Mouse (Mus musculus) kidney, embryonic 16.5 days (tissue): ENCODE measurements around the gene Kansl1l. TPM values are rescaled to one million over a fixed set of nuclear protein-coding genes. Genes with fewer than 3 reads are reported as not detected.

Experiments
- ATAC-seq: fragments of 200-750 bp; cut with Nextera tagmentation; 2 replicates; pipeline ENCODE4 v1.8.0; 2017; ENCODE audit warnings: moderate TSS enrichment; ENCODE audit not compliant: low FRiP score, low TSS enrichment
- H3K27ac ChIP-seq: fragments of 300-500 bp; sonication (generic); 2 replicates; pipeline ENCODE4 v1.5.1; 2014; ENCODE audit warnings: low read length
- H3K27me3 ChIP-seq: fragments of 300-500 bp; sonication (generic); 2 replicates; pipeline ENCODE4 v1.6.1; 2014; ENCODE audit warnings: low read length, control low read depth, mixed read lengths; ENCODE audit not compliant: insufficient read depth
- H3K36me3 ChIP-seq: fragments of 300-500 bp; sonication (generic); 2 replicates; pipeline ENCODE4 v1.6.1; 2014; ENCODE audit warnings: low read length, control low read depth, mixed read lengths; ENCODE audit not compliant: insufficient read depth
- H3K4me1 ChIP-seq: fragments of 300-500 bp; sonication (generic); 2 replicates; pipeline ENCODE4 v1.6.1; 2014; ENCODE audit warnings: low read length, control low read depth, mixed read lengths; ENCODE audit not compliant: insufficient read depth
- H3K4me2 ChIP-seq: fragments of 300-500 bp; sonication (generic); replicated peaks from 2 replicates; pipeline ENCODE4 v1.6.1; 2014; ENCODE audit warnings: low read depth, low read length
- H3K4me3 ChIP-seq: fragments of 300-500 bp; sonication (generic); 2 replicates; pipeline ENCODE4 v1.5.1; 2014; ENCODE audit warnings: mild to moderate bottlenecking, low read length
- H3K9ac ChIP-seq: fragments of 300-500 bp; sonication (generic); replicated peaks from 2 replicates; pipeline ENCODE4 v1.6.1; 2014; ENCODE audit warnings: low read length
- H3K9me3 ChIP-seq: fragments of 300-500 bp; sonication (generic); 2 replicates; pipeline ENCODE4 v1.6.1; 2016; ENCODE audit warnings: low read length, control low read depth
- WGBS: fragments of 180-500 bp; shearing (Covaris S2); extraction: QIAGEN DNeasy Blood & Tissue Kit; methylation state at CpG from one replicate; pipeline ENCODE4 v1.1.7; 2014; 5-methylcytosine and 5-hydroxymethylcytosine counted together
- polyA plus RNA-seq: library from polyadenylated mRNA; unstranded; fragments of >200 nt; fragmentation: Nextera tagmentation; extraction: Ambion mirVana; gene quantifications from 2 replicates; pipeline ENCODE4 v1.2.1, GENCODE M21; 2015

Kansl1l gene
- polyA plus RNA-seq, 1 experiment from 2014 or later: 15.6 TPM

GRCm38 (mm10) chr1:66797962-66798361, 19.4 kb downstream of the Kansl1l start:
- Histone ChIP-seq H3K36me3 (peaks cover 15% of the 10 kb centered on the region; the same call in 1 of the 2 replicates), H3K9ac (no peak overlapping the region), H3K4me3 (no peak overlapping the region), H3K4me1 (no peaks in the 10 kb centered on the region), H3K4me2 (no peak overlapping the region), H3K27ac (no peak overlapping the region), H3K9me3 (no peaks in the 10 kb centered on the region), H3K27me3 (no peaks in the 10 kb centered on the region)
- WGBS: 85% methylated on average over 2 of the region's 2 CpGs
- no peak for ATAC-seq

- Histone ChIP-seq H3K4me2 (no peak overlapping the region), H3K9ac (no peak overlapping the region), H3K27ac (no peak overlapping the region), H3K36me3 (peaks cover 4% of the 10 kb centered on the region; the same call in 1 of the 2 replicates), H3K9me3 (no peaks in the 10 kb centered on the region), H3K4me1 (no peaks in the 10 kb centered on the region), H3K4me3 (no peak overlapping the region), H3K27me3 (no peaks in the 10 kb centered on the region)
- no peak for ATAC-seq
- 80% methylated on average over 2 of the region's 2 CpGs for WGBS
These were observed 24.4 kb downstream of the Kansl1l start for GRCm38 (mm10) chr1:66792838-66793466.

GRCm38 (mm10) chr1:66782296-66782695, 35.1 kb downstream of the Kansl1l start:
- Histone ChIP-seq H3K4me2 (no peak overlapping the region), H3K4me1 (no peaks in the 10 kb centered on the region), H3K27me3 (no peaks in the 10 kb centered on the region), H3K27ac (no peak overlapping the region), H3K9ac (no peak overlapping the region), H3K36me3 (no peaks in the 10 kb centered on the region), H3K4me3 (no peak overlapping the region), H3K9me3 (no peaks in the 10 kb centered on the region)
- no peak for ATAC-seq
- WGBS: 53% methylated on average over 2 of the region's 2 CpGs

- Histone ChIP-seq H3K27me3 (no peaks in the 10 kb centered on the region), H3K27ac (no peak overlapping the region), H3K9ac (no peak overlapping the region), H3K4me3 (no peak overlapping the region), H3K4me2 (no peak overlapping the region), H3K4me1 (no peaks in the 10 kb centered on the region), H3K9me3 (no peaks in the 10 kb centered on the region), H3K36me3 (no peaks in the 10 kb centered on the region)
- ATAC-seq: no peak
- 81% methylated on average over 4 of the region's 4 CpGs for WGBS
These were observed 36.3 kb downstream of the Kansl1l start for GRCm38 (mm10) chr1:66781027-66781426.

- H3K4me3 ChIP-seq: no peak overlapping the region
- no peaks in the 10 kb centered on the region for H3K27me3 ChIP-seq
- H3K9ac ChIP-seq: no peak overlapping the region
- H3K27ac ChIP-seq: no peak overlapping the region
- no peak for ATAC-seq
- H3K36me3 ChIP-seq: no peaks in the 10 kb centered on the region
- 75% methylated on average over 1 of the region's 1 CpGs for WGBS
- no peaks in the 10 kb centered on the region for H3K4me1 ChIP-seq
- H3K9me3 ChIP-seq: no peaks in the 10 kb centered on the region
- H3K4me2 ChIP-seq: no peak overlapping the region
These were observed 38.6 kb downstream of the Kansl1l start for GRCm38 (mm10) chr1:66778798-66779197.

- Histone ChIP-seq H3K4me1 (no peaks in the 10 kb centered on the region), H3K27ac (no peak overlapping the region), H3K4me3 (no peak overlapping the region), H3K27me3 (no peaks in the 10 kb centered on the region), H3K9ac (no peak overlapping the region), H3K36me3 (peaks cover 4% of the 10 kb centered on the region; the same call in 1 of the 2 replicates), H3K4me2 (no peak overlapping the region), H3K9me3 (no peaks in the 10 kb centered on the region)
- WGBS: 60% methylated on average over 2 of the region's 2 CpGs
- ATAC-seq: no peak
These were observed 39.5 kb downstream of the Kansl1l start for GRCm38 (mm10) chr1:66777878-66778277.

GRCm38 (mm10) chr1:66768764-66769163, 48.6 kb downstream of the Kansl1l start:
- no peaks in the 10 kb centered on the region for H3K4me1 ChIP-seq
- no peak overlapping the region for H3K4me3 ChIP-seq
- H3K36me3 ChIP-seq: peaks cover 21% of the 10 kb centered on the region
- H3K9me3 ChIP-seq: no peaks in the 10 kb centered on the region
- no peak overlapping the region for H3K27ac ChIP-seq
- ATAC-seq: no peak
- H3K4me2 ChIP-seq: no peak overlapping the region
- no peak overlapping the region for H3K9ac ChIP-seq
- no peaks in the 10 kb centered on the region for H3K27me3 ChIP-seq
- WGBS: 100% methylated on average over 1 of the region's 1 CpGs

- H3K27ac ChIP-seq: no peak overlapping the region
- H3K27me3 ChIP-seq: no peaks in the 10 kb centered on the region
- H3K4me2 ChIP-seq: no peak overlapping the region
- 80% methylated on average over 1 of the region's 1 CpGs for WGBS
- H3K9ac ChIP-seq: no peak overlapping the region
- no peaks in the 10 kb centered on the region for H3K9me3 ChIP-seq
- H3K36me3 ChIP-seq: peaks cover 17% of the 10 kb centered on the region
- H3K4me3 ChIP-seq: no peak overlapping the region
- no peak for ATAC-seq
- H3K4me1 ChIP-seq: no peaks in the 10 kb centered on the region
These were observed 86.8 kb downstream of the Kansl1l start for GRCm38 (mm10) chr1:66730581-66730980.

- H3K27me3 ChIP-seq: no peaks in the 10 kb centered on the region
- H3K36me3 ChIP-seq: peaks cover 17% of the 10 kb centered on the region
- H3K4me3 ChIP-seq: no peak overlapping the region
- no peaks in the 10 kb centered on the region for H3K9me3 ChIP-seq
- 94% methylated on average over 3 of the region's 3 CpGs for WGBS
- ATAC-seq: no peak
- no peaks in the 10 kb centered on the region for H3K4me1 ChIP-seq
- H3K27ac ChIP-seq: no peak overlapping the region
- no peak overlapping the region for H3K4me2 ChIP-seq
- H3K9ac ChIP-seq: no peak overlapping the region
These were observed 104.5 kb downstream of the Kansl1l start for GRCm38 (mm10) chr1:66712859-66713258.

GRCm38 (mm10) chr1:66704523-66704922, 112.8 kb downstream of the Kansl1l start:
- no peak overlapping the region for H3K4me2 ChIP-seq
- no peak for ATAC-seq
- no peak overlapping the region for H3K27ac ChIP-seq
- peaks cover 16% of the 10 kb centered on the region for H3K4me1 ChIP-seq
- H3K9me3 ChIP-seq: no peaks in the 10 kb centered on the region
- H3K4me3 ChIP-seq: no peak overlapping the region
- H3K27me3 ChIP-seq: no peaks in the 10 kb centered on the region
- WGBS: 45% methylated on average over 6 of the region's 6 CpGs
- peaks cover 11% of the 10 kb centered on the region; the same call in 1 of the 2 replicates for H3K36me3 ChIP-seq
- no peak overlapping the region for H3K9ac ChIP-seq
